Mouse (Mus musculus) T-helper 17 cell (primary cell): ENCODE measurements around the gene Arhgap24.

ENCODE experiments used
- in situ Hi-C, 2 experiments: fragments of 300-600 bp; cut with MboI, MseI; formaldehyde crosslinking; loops; 1 replicate in 1 of 2; 2 replicates in 1 of 2; pipeline ENCODE4 v1.15.1; 2025; ENCODE audit warnings: high pct_unique_total_duplicates in 2 of 2

Gene Arhgap24

DNA sequence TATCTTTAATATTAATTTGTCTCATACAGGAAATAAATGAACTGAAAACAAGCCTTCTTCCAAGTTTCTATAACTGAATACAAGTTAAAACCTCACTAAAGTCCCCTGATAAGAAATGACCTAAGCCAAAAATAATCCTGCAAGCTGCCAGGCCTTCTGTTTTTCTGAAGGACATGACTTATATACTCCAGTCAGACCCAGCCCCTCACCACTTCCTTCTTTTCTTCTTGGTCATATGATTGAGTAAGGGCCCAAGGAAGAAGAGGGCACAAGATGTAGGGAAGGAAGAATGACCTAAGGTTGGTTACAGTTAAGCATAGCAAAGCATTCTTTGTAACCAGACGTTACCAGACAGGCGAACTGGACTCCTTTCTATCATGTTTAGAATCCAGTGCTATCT is 21.1 kb downstream of the Arhgap24 start:
- in situ Hi-C loops = no loop called here

GRCm38 (mm10) chr5:102503066-102503465 is 21.9 kb downstream of the Arhgap24 start:
- in situ Hi-C loops = no loop called here

DNA sequence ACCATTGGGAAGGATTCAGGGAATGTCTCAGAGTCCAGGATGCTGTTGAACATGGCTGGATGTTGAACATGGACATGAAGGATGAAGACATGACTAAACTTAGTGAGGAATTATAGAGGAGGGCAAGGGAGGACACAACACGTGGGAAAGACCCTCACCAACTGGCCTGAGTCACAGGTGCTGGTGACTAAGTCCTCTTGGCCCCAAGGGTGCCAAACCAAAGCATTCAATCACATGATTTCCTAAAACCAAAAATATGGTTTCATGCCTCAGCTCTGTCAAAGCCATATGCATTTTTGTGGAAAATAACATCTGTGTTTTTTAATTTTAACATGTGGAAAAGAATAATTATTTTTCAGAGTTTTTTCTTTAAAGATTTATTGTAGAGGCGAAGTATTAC is 22.7 kb downstream of the Arhgap24 start:
- in situ Hi-C loops = no loop called here

GRCm38 (mm10) chr5:102504557-102504956 is 23.4 kb downstream of the Arhgap24 start:
- in situ Hi-C loops = no loop called here

- in situ Hi-C loops = no loop called here
These were observed 27.0 kb downstream of the Arhgap24 start for GRCm38 (mm10) chr5:102508162-102508561.

DNA sequence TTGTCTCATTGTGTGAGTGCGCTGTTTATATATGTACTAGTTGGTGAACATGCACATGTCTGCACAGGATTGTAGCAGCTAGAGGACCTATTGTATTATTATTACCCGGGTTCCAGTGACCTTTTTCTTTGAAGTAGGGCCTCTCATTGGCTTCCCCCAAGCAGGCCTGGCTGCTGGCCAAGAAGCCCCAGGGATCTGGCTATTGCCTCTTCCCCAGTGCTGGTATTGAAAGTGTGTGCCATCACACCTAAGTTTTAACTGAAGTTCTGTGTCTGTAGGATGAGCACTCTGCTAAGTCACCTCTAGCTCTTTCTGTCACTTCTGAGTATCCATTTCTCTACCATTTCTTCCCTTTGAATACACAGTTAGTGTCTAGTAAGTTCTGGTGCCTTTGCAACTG is 28.2 kb downstream of the Arhgap24 start:
- in situ Hi-C loops = no loop called here

DNA sequence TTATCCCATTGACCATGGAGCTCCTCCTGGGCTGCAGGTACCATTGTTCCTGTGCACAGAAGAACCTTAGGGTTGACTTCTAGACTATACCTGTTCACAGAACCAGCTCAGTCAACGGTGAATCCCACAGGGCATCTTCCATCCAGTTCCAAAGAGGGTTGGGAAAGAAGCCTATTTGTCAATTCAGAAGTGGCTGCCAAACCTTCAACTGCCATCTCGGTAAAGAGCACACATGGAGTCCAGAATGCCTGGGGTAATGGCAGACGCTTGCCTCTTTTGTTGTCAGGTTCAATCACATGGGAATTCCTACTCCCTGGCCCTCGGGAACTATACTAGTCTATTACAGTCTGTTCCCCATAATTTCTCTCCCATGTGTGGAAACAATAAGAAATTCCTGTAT is 30.5 kb downstream of the Arhgap24 start:
- in situ Hi-C loops = no loop called here

- in situ Hi-C loops = no loop called here
These were observed 34.3 kb downstream of the Arhgap24 start for GRCm38 (mm10) chr5:102515496-102515895.

GRCm38 (mm10) chr5:102520506-102520905 is 39.3 kb downstream of the Arhgap24 start:
- in situ Hi-C loops = no loop called here

- in situ Hi-C loops = no loop called here
These were observed 54.1 kb downstream of the Arhgap24 start for GRCm38 (mm10) chr5:102535311-102535710.

DNA sequence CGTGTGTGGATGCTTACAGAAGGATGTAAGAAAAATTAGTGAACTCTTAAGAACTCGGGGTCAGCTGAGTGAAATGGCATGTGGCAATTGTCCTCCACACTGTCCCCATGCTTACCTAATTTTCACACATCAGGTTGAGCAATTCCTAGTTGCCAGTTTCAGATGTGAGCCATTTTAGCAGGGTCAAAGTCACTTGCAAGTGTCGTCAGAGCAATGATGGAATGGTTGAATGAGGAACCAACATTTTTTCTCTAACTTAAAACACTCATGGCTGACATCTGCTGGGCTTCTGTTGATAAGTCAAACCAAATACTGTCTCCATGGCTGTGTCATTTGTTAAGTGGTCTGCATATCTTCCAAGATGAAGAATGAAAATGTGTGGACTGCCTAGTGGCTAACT is 56.6 kb downstream of the Arhgap24 start:
- in situ Hi-C loops = no loop called here

DNA sequence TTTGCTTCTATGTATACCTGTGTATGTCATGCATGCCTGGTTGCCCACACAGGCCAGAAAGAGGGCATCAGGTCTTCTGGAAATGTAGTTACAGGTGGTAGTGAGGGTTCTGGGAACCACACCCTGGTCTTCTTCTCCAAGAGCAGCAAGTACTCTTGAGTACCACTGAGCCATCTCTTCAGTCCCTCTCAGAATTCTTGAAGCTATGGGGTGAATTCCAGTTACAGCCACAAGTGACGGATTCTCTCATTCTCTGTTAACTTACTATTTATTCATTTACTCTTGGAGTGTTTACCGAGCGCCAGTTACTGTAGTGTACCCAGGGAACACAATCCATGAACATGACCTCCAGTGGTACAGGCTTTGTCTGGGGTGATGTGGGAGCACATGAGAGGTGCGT is 65.1 kb downstream of the Arhgap24 start:
- in situ Hi-C loops = no loop called here

DNA sequence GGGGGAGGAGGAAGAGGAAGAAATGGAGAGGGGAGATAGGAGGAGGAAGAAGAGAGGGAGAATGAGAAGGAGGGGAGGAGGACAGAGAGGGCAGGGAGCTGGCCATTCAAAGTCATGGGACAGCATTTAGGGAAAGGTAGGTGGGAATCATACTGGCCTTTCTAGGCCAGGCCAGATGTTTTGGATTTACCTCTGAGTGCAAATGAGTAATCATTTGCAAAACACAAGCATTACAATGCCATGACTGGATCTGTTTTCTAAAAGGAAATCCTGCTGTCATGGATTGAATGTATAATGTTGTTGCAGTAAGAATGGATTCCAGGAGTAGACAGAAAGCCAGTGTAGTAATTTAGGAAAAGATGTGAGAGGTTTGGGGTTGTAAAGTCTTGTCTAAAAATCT is 66.6 kb downstream of the Arhgap24 start:
- in situ Hi-C loops = no loop called here

DNA sequence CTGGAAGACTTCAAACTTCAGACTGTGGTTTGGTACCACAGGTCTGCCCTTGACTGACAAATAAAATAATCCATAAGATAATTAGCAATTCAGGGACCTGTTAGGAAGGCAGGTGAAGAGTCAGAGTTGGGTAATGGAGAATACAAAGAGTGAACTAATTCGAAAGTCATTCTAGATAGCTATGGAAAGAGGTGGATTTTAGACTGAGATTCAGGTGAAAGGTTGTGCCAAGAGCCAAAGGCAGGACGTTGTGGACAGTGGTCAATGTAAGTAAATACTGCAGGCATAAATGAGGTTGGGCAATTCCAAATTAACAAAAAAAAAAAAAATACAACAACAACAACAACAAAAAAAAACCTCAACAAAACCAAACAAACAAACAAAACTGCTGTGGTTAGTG is 67.2 kb downstream of the Arhgap24 start:
- in situ Hi-C loops = no loop called here

- in situ Hi-C loops = loop anchor here in 1 of 2 experiments (10.0 kb wide), 1 partner anchor 455 kb away; no protein-coding TSS in a partner anchor
These were observed 69.0 kb downstream of the Arhgap24 start for GRCm38 (mm10) chr5:102550211-102550610.

DNA sequence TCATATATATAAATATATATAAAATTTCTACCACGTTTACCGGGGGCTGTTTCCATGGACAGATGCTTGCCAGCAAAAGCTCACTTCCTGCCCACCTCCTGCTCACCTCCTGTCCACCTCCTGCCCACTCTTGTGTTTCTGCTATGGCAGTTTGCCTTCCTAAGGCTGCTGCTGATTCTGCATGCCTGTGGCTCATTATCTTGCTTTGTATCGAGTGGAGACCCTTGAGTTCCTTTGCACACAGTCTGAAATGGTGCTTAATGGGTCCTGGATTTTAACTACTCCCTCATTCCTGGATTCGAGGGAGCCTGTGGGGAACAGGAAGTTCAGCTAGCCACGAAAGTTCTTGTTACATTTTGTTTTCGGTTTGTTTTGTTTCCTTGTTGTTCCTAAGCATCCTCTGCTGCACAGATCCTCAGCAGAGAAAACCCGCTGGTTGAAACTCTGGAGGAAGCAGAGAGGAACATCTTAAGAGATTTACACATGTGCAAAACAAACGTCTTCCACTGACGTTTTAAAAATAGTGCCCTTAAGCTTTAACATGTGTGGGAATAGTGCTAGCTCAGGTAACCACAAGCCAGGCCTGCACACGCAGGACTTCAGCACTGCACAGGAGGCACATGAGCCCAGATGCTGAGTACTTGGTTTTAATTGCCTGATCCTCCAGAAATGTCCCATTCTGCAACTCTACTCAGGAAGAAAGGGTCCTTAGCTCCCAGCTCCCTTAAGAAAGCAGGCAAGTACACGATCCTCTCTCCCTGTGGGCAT is 69.9 kb downstream of the Arhgap24 start:
- in situ Hi-C loops = loop anchor here in 1 of 2 experiments (10.0 kb wide), 1 partner anchor 456 kb away; no protein-coding TSS in a partner anchor

- in situ Hi-C loops = loop anchor here in 1 of 2 experiments (10.0 kb wide), 1 partner anchor 458 kb away; no protein-coding TSS in a partner anchor
These were observed 71.3 kb downstream of the Arhgap24 start for GRCm38 (mm10) chr5:102552533-102552932.

GRCm38 (mm10) chr5:102555958-102556357 is 74.8 kb downstream of the Arhgap24 start:
- in situ Hi-C loops = loop anchor here in 1 of 2 experiments (10.0 kb wide), 1 partner anchor 461 kb away; no protein-coding TSS in a partner anchor

DNA sequence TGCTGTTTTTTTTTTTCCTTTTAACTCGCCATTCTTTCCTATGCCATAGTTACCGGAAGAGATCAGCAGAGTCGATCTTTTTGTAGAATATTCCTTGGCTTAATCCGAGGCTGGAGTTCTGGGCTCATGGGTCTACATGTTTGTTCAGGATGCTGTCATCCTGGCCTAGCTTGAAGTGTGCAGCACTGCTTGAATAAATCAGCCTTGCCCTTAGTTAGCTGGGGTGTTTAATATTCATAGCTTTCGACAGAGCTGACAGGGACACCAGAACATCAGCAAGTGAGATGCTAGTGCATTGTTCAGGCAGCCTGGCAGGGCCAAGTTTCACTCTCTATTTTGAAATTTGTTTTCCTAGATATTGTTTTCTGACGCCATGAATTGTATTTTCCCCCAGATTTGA is 79.1 kb downstream of the Arhgap24 start:
- in situ Hi-C loops = no loop called here

GRCm38 (mm10) chr5:102563971-102564370 is 82.8 kb downstream of the Arhgap24 start:
- in situ Hi-C loops = no loop called here

DNA sequence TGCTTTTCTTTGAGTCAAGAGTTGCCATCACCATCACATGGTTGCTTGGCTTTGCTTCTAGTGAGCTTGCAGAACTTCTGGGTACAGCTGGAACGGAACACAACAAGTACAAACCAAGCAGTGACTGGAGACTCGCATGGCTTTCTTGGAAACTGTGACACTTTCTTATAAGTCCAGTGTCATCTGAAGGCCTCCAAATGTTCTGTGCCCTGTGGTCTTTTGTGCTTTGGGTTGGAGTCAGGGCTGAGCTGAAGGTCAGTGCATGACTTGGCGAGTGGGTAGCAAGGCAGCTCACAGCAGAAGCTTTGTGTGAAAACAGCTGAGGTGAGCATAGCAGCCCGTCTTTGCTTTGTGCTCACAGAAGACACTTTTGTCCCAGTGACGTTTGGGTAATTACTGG is 87.6 kb downstream of the Arhgap24 start:
- in situ Hi-C loops = no loop called here

- in situ Hi-C loops = no loop called here
These were observed 90.3 kb downstream of the Arhgap24 start for GRCm38 (mm10) chr5:102571445-102571844.

DNA sequence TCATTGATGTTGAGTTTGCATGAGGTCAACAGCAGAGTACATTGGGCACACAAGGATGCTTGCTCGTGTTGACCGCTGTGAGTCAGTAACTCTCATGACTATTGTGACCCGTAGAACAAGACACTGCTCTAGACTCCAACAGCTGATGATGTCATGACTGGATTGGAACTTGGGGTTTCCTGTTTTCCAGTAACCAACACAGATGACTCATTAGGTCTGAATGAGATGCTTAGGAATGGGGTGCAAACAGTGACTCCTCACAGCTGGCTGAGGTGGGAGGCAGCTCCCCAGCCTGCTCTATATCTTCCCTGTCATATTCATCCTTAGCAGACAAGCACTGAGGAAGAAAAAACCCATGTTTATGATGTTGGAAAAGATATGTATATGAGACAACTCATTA is 95.6 kb downstream of the Arhgap24 start:
- in situ Hi-C loops = no loop called here
